Mouse (Mus musculus) intestine, postnatal 0 days (tissue): ENCODE data around the gene Parp8. TPM values are rescaled to one million over a fixed set of nuclear protein-coding genes. Genes with fewer than 3 reads are reported as not detected.

ENCODE experiments used
- ATAC-seq: fragments of 200-750 bp; cut with Nextera tagmentation; 2 replicates; pipeline ENCODE4 v1.8.0; 2017; ENCODE audit warnings: mild to moderate bottlenecking, moderate TSS enrichment, moderate library complexity
- H3K27ac ChIP-seq: fragments of 300-500 bp; sonication (generic); 2 replicates; pipeline ENCODE4 v1.5.1; 2014; ENCODE audit warnings: mild to moderate bottlenecking, low read depth, low read length, moderate library complexity
- H3K27me3 ChIP-seq: fragments of 300-500 bp; sonication (generic); replicated peaks from 2 replicates; pipeline ENCODE4 v1.6.1; 2014; ENCODE audit warnings: low read length, mixed read lengths; ENCODE audit not compliant: control insufficient read depth, insufficient read depth
- H3K36me3 ChIP-seq: fragments of 300-500 bp; sonication (generic); 2 replicates; pipeline ENCODE4 v1.6.1; 2014; ENCODE audit warnings: mild to moderate bottlenecking, moderate library complexity; ENCODE audit not compliant: control insufficient read depth, insufficient read depth
- H3K4me1 ChIP-seq: fragments of 300-500 bp; sonication (generic); replicated peaks from 2 replicates; pipeline ENCODE4 v1.6.1; 2014; ENCODE audit warnings: antibody characterized with exemption, low read length, mixed read lengths; ENCODE audit not compliant: control insufficient read depth, insufficient read depth
- H3K4me2 ChIP-seq: fragments of 300-500 bp; sonication (generic); replicated peaks from 2 replicates; pipeline ENCODE4 v1.6.1; 2014; ENCODE audit warnings: low read depth, mild to moderate bottlenecking, moderate library complexity
- H3K4me3 ChIP-seq: fragments of 300-500 bp; sonication (generic); 2 replicates; pipeline ENCODE4 v1.5.1; 2014; ENCODE audit warnings: low read depth, low read length
- H3K9ac ChIP-seq: fragments of 300-500 bp; sonication (generic); 2 replicates; pipeline ENCODE4 v1.6.1; 2014; ENCODE audit warnings: mild to moderate bottlenecking, low read depth, low read length
- H3K9me3 ChIP-seq: fragments of 300-500 bp; sonication (generic); 2 replicates; pipeline ENCODE4 v1.6.1; 2016; ENCODE audit warnings: mixed run types; ENCODE audit not compliant: control insufficient read depth
- CTCF ChIP-seq: sonication (generic); IDR thresholded peaks from 2 replicates; pipeline ENCODE4 v1.5.1; 2016; ENCODE audit warnings: low read depth, mild to moderate bottlenecking, control low read depth, antibody characterized with exemption, moderate library complexity
- WGBS: fragments of 180-500 bp; shearing (Covaris S2); extraction: QIAGEN DNeasy Blood & Tissue Kit; methylation state at CpG from one replicate; pipeline ENCODE4 v1.1.7; 2014; 5-methylcytosine and 5-hydroxymethylcytosine counted together
- polyA plus RNA-seq: library from polyadenylated mRNA; unstranded; fragments of >200 nt; fragmentation: Nextera tagmentation; extraction: Ambion mirVana; gene quantifications from 2 replicates; pipeline ENCODE4 v1.2.1, GENCODE M21; 2015

Parp8 gene
- polyA plus RNA-seq, 1 experiment from 2014 or later, result 2.2 TPM

DNA sequence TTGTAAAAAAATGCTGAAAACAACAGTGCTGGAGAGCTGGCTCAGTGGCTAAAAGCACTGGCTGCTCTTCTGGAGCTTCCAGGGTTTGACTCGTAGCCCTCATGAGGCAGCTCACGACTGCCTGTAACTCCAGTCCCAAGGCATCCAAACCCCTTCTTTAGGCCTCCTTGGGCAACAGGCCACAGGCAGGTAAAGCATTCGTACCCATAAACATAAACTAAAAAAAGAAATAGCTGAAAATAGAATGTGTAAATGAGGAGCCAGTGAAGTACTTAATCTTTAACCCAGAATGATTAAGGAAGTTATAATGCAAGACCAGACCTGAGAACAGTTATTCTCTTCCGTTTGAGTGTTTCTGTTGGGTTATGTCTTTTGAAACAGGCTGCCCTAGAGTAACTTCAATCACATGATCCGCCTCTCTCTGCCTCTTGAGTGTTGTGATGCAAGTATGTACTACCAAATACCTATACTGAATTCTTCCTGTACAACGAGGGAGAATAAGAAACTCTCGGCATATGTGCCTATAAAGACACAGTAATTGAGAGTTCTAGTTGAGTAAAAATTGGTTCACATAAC is 53.2 kb downstream of the Parp8 start:
- Histone ChIP-seq H3K4me3 (no peak overlapping the region), H3K9ac (no peak overlapping the region), H3K27ac (no peak overlapping the region), H3K4me2 (no peak overlapping the region), H3K9me3 (no peaks in the 10 kb centered on the region), H3K36me3 (no peaks in the 10 kb centered on the region), H3K4me1 (0 out of 2 replicates have a peak, but pooled peaks cover 5% of the 10 kb centered on the region), H3K27me3 (no peaks in the 10 kb centered on the region)
- no peak for TF ChIP-seq CTCF
- WGBS, result 74% methylated on average over 7 of the region's 7 CpGs
- ATAC-seq, result no peak

DNA sequence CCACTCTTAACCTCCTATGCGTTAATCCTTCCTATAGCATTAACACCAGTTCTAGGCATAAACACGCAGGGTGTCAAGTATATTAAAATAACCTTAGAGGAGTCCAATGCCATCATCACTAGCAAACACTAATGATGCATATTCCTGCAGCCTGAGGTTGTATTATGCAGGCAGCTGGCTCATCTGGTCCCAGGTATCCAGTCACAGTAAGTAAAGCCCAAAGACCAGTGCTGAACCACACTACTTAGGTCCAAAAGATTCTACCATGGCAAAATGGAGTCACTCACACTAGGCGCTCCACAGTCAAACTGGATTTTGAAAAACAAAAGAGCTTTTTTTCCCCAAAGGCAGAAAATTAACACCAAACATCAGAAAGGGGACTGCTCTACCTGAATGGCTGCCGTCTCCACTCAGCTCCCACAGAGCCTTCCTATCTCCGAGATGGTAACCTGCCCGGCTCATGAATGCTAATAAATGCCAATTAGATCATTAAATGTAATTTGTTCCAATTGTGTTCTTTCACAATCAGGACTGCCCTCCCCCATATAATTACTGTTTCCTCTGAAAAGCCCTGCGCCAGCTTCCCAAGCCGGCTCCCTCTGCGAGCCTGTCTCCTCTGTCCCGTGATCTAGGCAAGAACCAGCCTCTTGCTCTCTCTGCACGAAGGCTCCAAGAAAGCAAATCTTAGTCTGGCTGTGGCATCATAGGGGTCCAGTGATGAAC is 54.5 kb downstream of the Parp8 start:
- 90% methylated on average over 11 of the region's 11 CpGs for WGBS
- Histone ChIP-seq H3K4me2 (no peak overlapping the region), H3K4me3 (no peak overlapping the region), H3K36me3 (no peaks in the 10 kb centered on the region), H3K4me1 (0 out of 2 replicates have a peak, but pooled peaks cover 5% of the 10 kb centered on the region), H3K9me3 (no peaks in the 10 kb centered on the region), H3K9ac (no peak overlapping the region), H3K27me3 (no peaks in the 10 kb centered on the region), H3K27ac (no peak overlapping the region)
- TF ChIP-seq CTCF, result no peak
- ATAC-seq, result no peak

DNA sequence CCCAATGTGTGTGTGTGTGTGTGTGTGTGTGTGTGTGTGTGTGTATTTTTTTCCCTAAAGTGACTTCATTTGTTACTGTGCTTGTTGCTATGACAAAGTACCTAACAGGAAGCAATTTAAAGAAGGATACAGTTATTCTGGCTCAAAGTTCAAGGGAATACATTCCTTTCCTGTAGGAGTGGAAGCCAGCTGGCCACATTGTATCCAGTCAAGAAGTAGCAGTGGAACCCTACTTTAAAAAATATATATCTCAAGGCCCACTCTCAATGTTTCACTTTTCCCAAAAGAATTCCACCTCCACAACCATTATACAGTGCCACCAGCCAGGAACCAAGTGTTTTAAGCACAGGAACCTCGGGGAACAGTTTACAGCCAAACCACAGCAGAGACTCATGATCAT is 55.7 kb downstream of the Parp8 start:
- H3K9ac ChIP-seq, result no peak overlapping the region

DNA sequence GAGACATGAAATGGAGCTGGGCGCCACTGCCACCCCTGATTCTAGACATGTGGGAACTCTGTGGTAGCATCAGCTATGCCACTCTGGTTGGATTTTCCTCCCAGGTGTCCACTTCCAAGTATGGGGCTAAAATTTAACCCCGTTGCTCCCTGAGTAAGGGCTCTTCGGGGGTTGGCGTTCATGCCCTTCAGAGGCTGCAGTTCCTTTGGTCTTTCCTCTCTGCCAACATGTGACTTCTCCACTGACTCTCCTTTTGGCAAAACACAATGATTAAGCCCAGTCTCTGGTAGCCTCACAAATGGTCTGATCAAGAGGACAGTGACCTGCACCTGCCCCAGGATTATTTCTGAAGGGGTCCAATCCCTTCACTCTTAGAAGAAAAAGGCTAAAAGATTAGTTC is 56.4 kb downstream of the Parp8 start:
- no peaks in the 10 kb centered on the region for H3K9me3 ChIP-seq
- no peak overlapping the region for H3K27ac ChIP-seq
- 0 out of 2 replicates have a peak, but pooled peaks cover 2% of the 10 kb centered on the region for H3K4me1 ChIP-seq
- TF ChIP-seq CTCF, result no peak
- WGBS, result 89% methylated on average over 4 of the region's 4 CpGs
- no peak overlapping the region for H3K4me3 ChIP-seq
- H3K27me3 ChIP-seq, result no peaks in the 10 kb centered on the region
- no peak overlapping the region for H3K4me2 ChIP-seq
- H3K36me3 ChIP-seq, result no peaks in the 10 kb centered on the region
- H3K9ac ChIP-seq, result no peak overlapping the region
- ATAC-seq, result no peak

More for the DNA sequence above, 55.7 kb downstream of the Parp8 start:
- Histone ChIP-seq H3K4me1 (0 out of 2 replicates have a peak, but pooled peaks cover 4% of the 10 kb centered on the region), H3K9me3 (no peaks in the 10 kb centered on the region), H3K27me3 (no peaks in the 10 kb centered on the region), H3K36me3 (no peaks in the 10 kb centered on the region), H3K4me3 (no peak overlapping the region), H3K4me2 (no peak overlapping the region), H3K27ac (no peak overlapping the region)
- no peak for TF ChIP-seq CTCF
- peak; percentile 80 for ATAC-seq
- 79% methylated on average over 1 of the region's 1 CpGs for WGBS

DNA sequence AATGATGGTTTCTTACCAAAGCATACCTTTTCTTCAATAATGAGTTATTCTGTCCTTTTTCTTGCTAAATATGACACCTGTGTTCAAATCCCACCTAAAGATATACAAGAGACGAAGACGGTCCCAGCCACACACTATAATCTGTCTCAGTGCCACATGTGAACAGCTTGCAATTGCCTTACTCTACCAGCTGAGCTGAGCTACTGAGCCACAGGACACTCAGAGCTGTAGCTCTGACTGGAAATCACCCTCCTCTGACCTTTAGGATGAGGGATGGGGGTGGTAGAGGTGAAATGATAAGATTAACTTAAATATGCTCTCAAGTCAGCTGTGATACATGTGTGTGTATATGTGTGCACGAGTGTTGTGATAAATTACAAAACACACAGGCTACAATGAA is 57.9 kb downstream of the Parp8 start:
- no peaks in the 10 kb centered on the region for H3K36me3 ChIP-seq
- H3K27me3 ChIP-seq, result no peaks in the 10 kb centered on the region
- no peak for TF ChIP-seq CTCF
- 83% methylated on average over 3 of the region's 3 CpGs for WGBS
- H3K9me3 ChIP-seq, result no peaks in the 10 kb centered on the region
- ATAC-seq, result no peak
- H3K9ac ChIP-seq, result no peak overlapping the region
- no peak overlapping the region for H3K4me3 ChIP-seq
- no peak overlapping the region for H3K4me2 ChIP-seq
- H3K4me1 ChIP-seq, result 0 out of 2 replicates have a peak, but pooled peaks cover 2% of the 10 kb centered on the region
- H3K27ac ChIP-seq, result no peak overlapping the region

DNA sequence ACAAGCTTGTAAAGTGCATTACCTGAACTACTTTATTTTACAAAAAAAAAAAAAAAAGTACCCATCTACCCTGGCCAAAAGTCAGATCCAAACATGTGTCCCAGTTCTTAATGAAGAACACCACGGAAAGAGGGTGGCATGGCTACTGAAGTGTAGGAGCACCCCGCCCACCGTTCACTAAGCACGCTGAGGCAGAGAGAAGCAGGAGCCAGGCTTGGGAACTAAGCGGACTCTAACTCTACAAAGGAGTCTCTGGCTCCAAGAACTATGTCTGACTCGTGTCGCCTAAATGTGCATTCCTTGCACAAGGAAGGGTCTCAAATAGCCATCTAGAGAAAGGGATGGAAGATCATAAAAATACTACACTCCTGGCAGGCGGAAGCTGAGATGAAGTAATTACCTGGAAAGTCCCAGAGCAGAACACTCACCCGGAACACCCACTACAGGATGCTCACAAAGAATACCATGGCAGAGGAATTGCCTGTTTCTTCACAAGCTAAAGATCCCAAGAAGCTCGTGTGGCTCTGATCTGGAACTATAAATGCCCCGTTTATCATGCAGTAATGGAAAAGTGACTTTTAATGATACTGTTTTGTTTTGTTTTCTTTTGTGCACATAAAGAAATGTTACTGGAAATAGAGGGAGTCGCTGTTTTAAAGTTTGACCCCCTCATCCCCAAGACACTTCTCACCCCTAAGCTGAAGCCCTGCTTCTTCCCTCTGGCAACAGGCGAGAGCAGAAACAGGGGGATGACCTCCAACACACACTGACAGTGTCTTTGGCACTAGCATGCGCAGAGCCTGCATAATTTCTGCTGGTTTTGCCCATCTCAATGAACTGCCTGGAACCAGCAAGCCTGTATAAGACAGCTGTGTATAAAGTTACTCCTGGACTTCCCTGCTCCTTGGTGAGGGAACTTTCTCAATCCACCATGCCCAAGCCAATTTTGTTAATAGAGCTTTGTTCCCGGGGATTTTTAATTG is 62.6 kb downstream of the Parp8 start:
- Histone ChIP-seq H3K27me3 (no peaks in the 10 kb centered on the region), H3K36me3 (no peaks in the 10 kb centered on the region), H3K9me3 (no peaks in the 10 kb centered on the region), H3K27ac (no peak overlapping the region), H3K9ac (no peak overlapping the region), H3K4me1 (no peaks in the 10 kb centered on the region), H3K4me2 (no peak overlapping the region), H3K4me3 (no peak overlapping the region)
- no peak for ATAC-seq
- 79% methylated on average over 15 of the region's 15 CpGs for WGBS
- no peak for TF ChIP-seq CTCF
